Mouse (Mus musculus): ENCODE data around the gene Ruvbl1. TPM values are rescaled to one million over a fixed set of nuclear protein-coding genes. Genes with fewer than 3 reads are reported as not detected.

Gene Ruvbl1
- polyA plus RNA-seq (2015; fragmentation: Illumina TruSeq; extraction: RNeasy Lipid Tissue Mini Kit (QIAGEN cat#74804); ENCODE audit: insufficient read depth, low read depth, low replicate concordance): 6.9 TPM

DNA sequence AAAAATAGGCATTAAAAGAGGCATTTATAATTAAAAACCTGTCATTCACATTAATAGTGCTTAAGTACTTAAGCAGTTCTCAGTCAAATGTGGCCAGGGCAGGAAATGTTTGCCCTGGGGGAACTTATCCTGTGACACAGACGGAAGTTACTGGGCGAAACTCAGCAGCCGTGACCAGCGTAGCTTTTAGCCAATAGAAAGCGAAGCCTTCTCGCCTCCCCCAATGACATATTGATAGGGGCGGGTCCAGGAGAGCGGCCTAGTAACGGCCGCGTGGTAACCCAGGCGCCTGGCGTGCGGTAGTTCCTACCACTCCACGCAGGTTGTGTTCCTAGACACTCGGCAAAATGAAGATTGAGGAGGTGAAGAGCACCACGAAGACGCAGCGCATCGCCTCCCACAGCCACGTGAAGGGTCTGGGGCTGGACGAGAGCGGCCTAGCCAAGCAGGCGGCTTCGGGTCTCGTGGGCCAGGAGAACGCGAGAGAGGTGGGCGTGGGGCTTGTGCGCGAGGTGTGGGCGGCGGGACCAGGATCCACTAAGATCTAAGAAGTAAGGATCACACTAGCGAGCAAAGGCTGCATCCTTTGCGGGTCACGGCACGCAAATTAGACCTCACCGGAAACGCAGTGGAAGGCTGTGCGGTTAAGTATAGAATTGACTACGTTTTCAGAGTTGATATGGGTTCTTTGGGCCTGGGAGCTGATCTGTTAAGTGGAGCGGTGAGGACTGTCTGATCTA, at the start of gene Ruvbl1:
Ruvbl1 (plus strand) TSS at position 229 of the 740 bp plus-strand sequence.

GRCm38 (mm10) chr6:88446063-88447002, 18.9 kb upstream of the Ruvbl1 start, which contains the start of gene Eefsec:
Gene Eefsec (minus strand): TSS chr6:88446539.

GRCm38 (mm10) chr6:88518404-88519263, 53.4 kb downstream of the Ruvbl1 start, which contains the start of gene Sec61a1:
Gene Sec61a1 (minus strand): TSS chr6:88518905.

Other genes with a start within 250 kb of the Ruvbl1 start
- gene Dnajb8, start 243.1 kb upstream of the Ruvbl1 start, polyA plus RNA-seq (2015; fragmentation: Illumina TruSeq; extraction: RNeasy Lipid Tissue Mini Kit (QIAGEN cat#74804); ENCODE audit: insufficient read depth, low read depth, low replicate concordance): not detected
- 3.1 TPM for gene Eefsec, start 18.9 kb upstream of the Ruvbl1 start, polyA plus RNA-seq (2015; fragmentation: Illumina TruSeq; extraction: RNeasy Lipid Tissue Mini Kit (QIAGEN cat#74804); ENCODE audit: insufficient read depth, low read depth, low replicate concordance)
- gene Sec61a1, start 53.5 kb downstream of the Ruvbl1 start, polyA plus RNA-seq (2015; fragmentation: Illumina TruSeq; extraction: RNeasy Lipid Tissue Mini Kit (QIAGEN cat#74804); ENCODE audit: insufficient read depth, low read depth, low replicate concordance): 70.8 TPM
- 0.54 TPM for gene Kbtbd12, start 172.5 kb downstream of the Ruvbl1 start, polyA plus RNA-seq (2015; fragmentation: Illumina TruSeq; extraction: RNeasy Lipid Tissue Mini Kit (QIAGEN cat#74804); ENCODE audit: insufficient read depth, low read depth, low replicate concordance)